Mouse (Mus musculus) forebrain, embryonic 16.5 days (tissue): ENCODE data around the gene A1bg. TPM values are rescaled to one million over a fixed set of nuclear protein-coding genes. Genes with fewer than 3 reads are reported as not detected.
A peak's percentile ranks its signal among the peaks of the same experiment; 100 is the strongest.

Experiments used
- ATAC-seq: fragments of 200-750 bp; cut with Nextera tagmentation; 2 replicates; pipeline ENCODE4 v1.8.0; 2017; ENCODE audit warnings: mild to moderate bottlenecking, moderate library complexity
- H3K27ac ChIP-seq: fragments of 300-500 bp; sonication (generic); 2 replicates; pipeline ENCODE4 v1.5.1; 2014; ENCODE audit warnings: low read length, control low read depth
- H3K27me3 ChIP-seq: fragments of 300-500 bp; sonication (generic); replicated peaks from 2 replicates; pipeline ENCODE4 v1.6.1; 2014; ENCODE audit warnings: low read length; ENCODE audit not compliant: control insufficient read depth, insufficient read depth
- H3K36me3 ChIP-seq: fragments of 300-500 bp; sonication (generic); 2 replicates; pipeline ENCODE4 v1.6.1; 2014; ENCODE audit not compliant: control insufficient read depth, insufficient read depth
- H3K4me1 ChIP-seq: fragments of 300-500 bp; sonication (generic); replicated peaks from 2 replicates; pipeline ENCODE4 v1.6.1; 2014; ENCODE audit warnings: low read length; ENCODE audit not compliant: control insufficient read depth, insufficient read depth
- H3K4me2 ChIP-seq: fragments of 300-500 bp; sonication (generic); 2 replicates; pipeline ENCODE4 v1.6.1; 2014; ENCODE audit warnings: mild to moderate bottlenecking, low read length, control low read depth
- H3K4me3 ChIP-seq: fragments of 300-500 bp; sonication (generic); replicated peaks from 2 replicates; pipeline ENCODE4 v1.5.1; 2014; ENCODE audit warnings: mild to moderate bottlenecking, low read length, control low read depth
- H3K9ac ChIP-seq: fragments of 300-500 bp; sonication (generic); replicated peaks from 2 replicates; pipeline ENCODE4 v1.6.1; 2014; ENCODE audit warnings: low read depth, low read length, control low read depth
- H3K9me3 ChIP-seq: fragments of 300-500 bp; sonication (generic); 2 replicates; pipeline ENCODE4 v1.6.1; 2016; ENCODE audit warnings: low read length; ENCODE audit not compliant: control insufficient read depth
- WGBS: fragments of 180-500 bp; shearing (Covaris S2); extraction: QIAGEN DNeasy Blood & Tissue Kit; methylation state at CpG from one replicate; pipeline ENCODE4 v1.1.7; 2014; 5-methylcytosine and 5-hydroxymethylcytosine counted together
- polyA plus RNA-seq: library from polyadenylated mRNA; unstranded; fragments of >200 nt; fragmentation: Nextera tagmentation; extraction: Ambion mirVana; gene quantifications from 2 replicates; pipeline ENCODE4 v1.2.1, GENCODE M21; 2015

A1bg gene
- not detected in 2 replicates for polyA plus RNA-seq

DNA sequence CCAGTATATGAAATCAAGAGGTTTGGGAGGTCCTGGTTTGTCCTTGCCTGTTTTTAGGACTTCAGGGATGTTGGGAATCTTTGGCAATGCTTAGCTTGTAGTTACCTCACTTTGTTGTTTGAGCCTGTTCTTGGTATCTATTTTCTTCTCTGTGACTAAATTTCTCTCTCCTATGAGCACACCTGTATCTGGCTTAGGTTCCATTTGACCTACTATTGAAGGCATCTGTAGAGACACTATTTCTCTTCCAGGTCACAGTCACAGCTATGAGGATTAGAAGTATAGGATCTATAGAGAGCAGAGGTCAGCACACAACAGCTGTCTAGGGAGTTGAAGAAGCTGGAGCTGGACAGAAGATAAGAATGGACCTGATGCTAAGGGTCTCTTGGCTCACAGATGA, at the start of gene A1bg:
Gene A1bg, minus strand, starts transcription at position 101 of the 400 bp plus-strand sequence.
- Histone ChIP-seq H3K4me3 (no peak within 1 kb of the TSS), H3K27me3 (no peaks in the 10 kb centered on the region), H3K36me3 (no peaks in the 10 kb centered on the region), H3K9me3 (no peaks in the 10 kb centered on the region), H3K4me2 (no peak within 1 kb of the TSS), H3K27ac (no peak within 1 kb of the TSS), H3K4me1 (no peaks in the 10 kb centered on the region), H3K9ac (no peak within 1 kb of the TSS)
- ATAC-seq = no peak

DNA sequence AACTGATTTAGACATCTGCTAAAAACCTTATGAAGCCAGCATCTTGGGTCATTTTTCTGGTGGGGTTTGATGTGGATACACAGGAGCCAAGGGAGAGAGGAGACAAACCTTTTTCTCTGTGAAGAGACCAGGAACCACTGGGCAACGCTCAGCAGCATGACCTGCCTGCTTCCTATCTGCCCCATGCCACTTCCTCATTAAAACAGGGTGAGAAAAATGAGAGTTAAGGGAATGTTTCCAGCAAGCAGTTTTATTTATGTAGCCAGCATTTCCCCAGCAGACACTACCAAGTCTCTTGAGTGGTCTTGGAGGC, 45.7 kb upstream of the A1bg start:
- no peak overlapping the region for H3K27ac ChIP-seq

DNA sequence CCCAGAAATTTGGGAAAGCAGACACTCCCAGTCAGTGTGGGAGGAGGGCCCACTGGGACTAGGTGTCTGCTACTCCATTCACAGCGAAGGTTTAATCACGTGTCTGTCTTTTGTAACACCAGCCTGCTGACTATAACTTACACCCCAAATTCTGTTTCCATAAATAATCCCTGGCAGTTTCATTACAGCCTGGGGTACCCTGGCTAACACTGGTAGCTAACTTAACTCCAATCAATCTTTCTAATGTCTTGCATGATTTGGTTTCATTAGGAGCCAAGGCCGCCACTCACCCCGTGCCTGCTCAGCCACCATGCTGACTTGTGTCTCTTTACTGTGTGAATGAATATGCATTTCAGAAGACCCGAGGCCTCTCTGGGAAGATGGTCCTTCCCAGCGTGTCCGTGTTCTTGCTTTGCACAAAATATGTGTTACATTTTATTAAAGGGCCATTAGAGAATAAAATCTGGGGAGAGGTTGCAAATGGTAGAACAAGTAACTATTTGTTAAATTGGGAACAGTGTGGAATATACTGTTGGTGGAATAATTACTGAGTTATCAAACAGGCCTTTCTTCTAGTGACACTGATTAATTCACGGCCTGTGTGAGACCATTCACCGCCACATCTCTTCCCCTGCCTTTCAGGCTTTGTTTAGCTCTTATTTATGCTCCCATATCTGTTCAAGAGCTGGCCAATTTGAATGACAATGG, 45.2 kb upstream of the A1bg start:
- H3K36me3 ChIP-seq = no peaks in the 10 kb centered on the region
- H3K27me3 ChIP-seq = no peaks in the 10 kb centered on the region
- H3K9ac ChIP-seq = no peak overlapping the region
- peak; percentile 95 for ATAC-seq
- no peaks in the 10 kb centered on the region for H3K9me3 ChIP-seq
- no peak overlapping the region for H3K4me3 ChIP-seq
- peaks cover 13% of the 10 kb centered on the region for H3K4me1 ChIP-seq
- peak overlapping the region; percentile 11; the same call in 1 of the 2 replicates for H3K4me2 ChIP-seq
- WGBS = 12% methylated on average over 9 of the region's 9 CpGs
- no peak overlapping the region; the same call in 1 of the 2 replicates for H3K27ac ChIP-seq

More for the DNA sequence above, 45.7 kb upstream of the A1bg start:
- Histone ChIP-seq H3K9ac (no peak overlapping the region), H3K4me2 (no peak overlapping the region; the same call in 1 of the 2 replicates), H3K4me3 (no peak overlapping the region), H3K9me3 (no peaks in the 10 kb centered on the region), H3K36me3 (no peaks in the 10 kb centered on the region), H3K27me3 (no peaks in the 10 kb centered on the region), H3K4me1 (peaks cover 13% of the 10 kb centered on the region)
- ATAC-seq = no peak
- 8% methylated on average over 1 of the region's 1 CpGs for WGBS

DNA sequence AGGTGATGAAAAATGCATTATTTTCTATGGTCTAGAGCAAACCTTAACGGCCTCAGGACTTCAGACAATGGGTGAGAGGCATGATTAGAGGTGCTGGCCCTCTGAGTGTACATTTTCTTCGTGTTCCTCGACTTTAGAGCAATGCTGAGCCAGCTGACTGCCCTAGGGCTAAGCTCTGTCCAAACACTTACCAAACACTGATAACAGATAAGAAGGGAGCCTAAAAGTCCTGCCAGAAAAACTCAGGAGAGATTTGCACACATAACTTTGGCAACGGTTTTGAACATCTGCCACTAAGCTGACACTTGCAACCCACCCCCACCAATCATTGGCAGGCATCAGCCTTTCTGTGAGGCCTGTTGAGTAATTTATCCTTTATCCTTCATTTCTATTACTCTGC, 2.9 kb upstream of the A1bg start:
- H3K4me2 ChIP-seq = no peak overlapping the region
- WGBS = 75% methylated on average over 4 of the region's 4 CpGs
- no peaks in the 10 kb centered on the region for H3K4me1 ChIP-seq
- H3K4me3 ChIP-seq = no peak overlapping the region
- no peaks in the 10 kb centered on the region for H3K27me3 ChIP-seq
- H3K27ac ChIP-seq = no peak overlapping the region
- no peak for ATAC-seq
- no peak overlapping the region for H3K9ac ChIP-seq
- H3K9me3 ChIP-seq = no peaks in the 10 kb centered on the region
- H3K36me3 ChIP-seq = no peaks in the 10 kb centered on the region

DNA sequence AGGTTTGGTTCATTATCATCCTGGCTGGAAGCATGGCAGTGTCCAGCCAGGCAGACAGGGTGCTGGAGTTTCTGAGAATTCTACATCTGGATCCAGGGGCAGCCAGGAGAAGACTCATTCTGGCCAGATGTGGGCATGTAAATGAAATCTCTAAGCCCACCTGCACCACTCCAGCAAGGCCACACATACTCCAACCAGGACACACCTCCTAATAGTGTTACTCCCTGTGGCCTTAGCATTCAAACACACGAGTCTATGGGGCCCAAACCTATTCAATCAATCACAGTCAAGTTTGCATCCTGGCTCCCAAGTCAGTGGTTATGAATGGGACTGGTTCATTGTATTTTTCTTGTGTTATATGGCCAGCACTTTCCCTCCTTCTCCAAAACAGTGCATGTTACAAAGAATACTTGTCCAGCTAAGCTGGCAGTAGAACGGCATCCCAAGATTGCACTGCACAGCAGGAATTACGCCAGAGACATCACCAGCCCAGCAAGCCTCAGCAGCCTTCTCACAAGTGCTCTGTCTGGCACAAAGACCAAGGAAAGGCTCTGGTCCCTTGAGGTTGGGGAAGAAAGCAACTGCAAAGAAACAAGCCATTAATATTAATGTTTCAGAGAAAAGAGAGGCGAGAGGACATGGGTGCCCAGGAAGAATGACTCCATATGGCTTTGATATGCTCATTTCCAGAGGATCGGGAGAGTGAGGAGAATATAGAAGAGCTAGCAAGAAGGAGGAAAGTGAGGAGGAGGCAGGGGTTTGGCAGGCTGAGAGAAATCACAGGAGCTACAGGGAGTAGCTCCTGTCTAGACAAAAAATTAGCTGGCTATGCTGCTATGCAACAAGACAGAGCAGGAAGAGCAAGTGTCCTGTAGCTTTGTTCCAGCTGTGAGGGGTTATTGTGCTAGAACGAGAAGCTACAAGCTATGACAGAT, 18.8 kb downstream of the A1bg start:
- ATAC-seq = peak; percentile 31; the same call in 1 of the 2 replicates
- Histone ChIP-seq H3K9me3 (no peaks in the 10 kb centered on the region), H3K4me2 (no peak overlapping the region), H3K36me3 (no peaks in the 10 kb centered on the region), H3K9ac (no peak overlapping the region), H3K27ac (no peak overlapping the region), H3K27me3 (no peaks in the 10 kb centered on the region), H3K4me1 (0 out of 2 replicates have a peak, but pooled peaks cover 2% of the 10 kb centered on the region), H3K4me3 (no peak overlapping the region)
- WGBS = 40% methylated on average over 6 of the region's 6 CpGs

DNA sequence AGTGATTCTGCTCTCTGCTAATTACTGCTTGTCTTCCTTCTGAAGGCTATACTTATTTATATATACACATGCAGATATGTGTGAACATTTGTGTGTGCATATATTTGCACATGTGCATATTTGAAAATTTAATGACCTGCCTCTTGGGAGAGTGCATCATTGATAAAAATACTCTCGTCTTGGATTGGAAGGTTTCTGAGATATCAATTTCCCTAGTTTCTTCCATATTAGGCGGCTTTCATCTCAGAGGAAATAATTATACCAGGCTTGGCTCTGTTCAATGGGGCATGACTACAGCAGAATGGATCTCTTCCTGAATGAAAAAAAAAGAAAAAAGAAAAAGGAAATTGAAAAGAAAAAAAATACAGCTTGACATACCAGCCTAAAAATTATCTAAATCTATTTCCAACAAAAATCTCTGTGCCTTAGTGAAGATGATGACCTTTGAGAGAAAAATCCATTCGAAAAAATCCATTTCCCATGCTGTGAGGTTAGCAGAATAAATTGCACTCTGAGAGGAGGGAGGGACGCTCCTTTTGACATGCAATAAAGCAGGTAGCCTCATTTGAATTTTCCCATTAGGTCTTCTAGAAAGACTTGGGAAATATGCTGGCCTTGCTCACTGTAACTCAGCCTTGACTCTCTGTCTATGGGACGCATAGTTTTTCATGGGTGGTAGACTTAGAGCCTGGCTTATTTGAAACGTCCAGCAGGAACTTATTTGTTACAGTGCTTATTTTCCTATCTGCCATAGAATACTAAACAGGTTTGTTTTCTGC, 24.4 kb downstream of the A1bg start:
- WGBS = 44% methylated on average over 6 of the region's 6 CpGs

DNA sequence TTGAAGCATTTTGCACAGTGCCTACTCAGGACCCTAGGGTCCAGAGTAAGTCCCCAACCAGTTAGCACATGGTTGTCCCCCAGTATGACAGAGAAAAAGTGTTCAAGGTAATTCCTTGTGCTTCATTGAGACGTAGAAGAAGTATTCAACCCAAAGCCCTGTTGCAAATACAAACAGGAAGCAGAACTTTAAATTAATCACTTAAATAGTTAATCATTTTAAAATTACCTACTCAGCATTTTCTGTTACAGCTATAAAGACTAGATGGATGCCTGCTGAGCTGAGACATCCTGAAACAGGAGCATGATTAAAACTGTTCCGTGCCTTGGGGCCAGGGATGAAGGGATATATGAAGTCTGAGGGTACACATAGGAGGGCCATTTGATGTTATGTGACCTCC, 26.8 kb downstream of the A1bg start:
- no peak overlapping the region for H3K9ac ChIP-seq
- WGBS = 90% methylated on average over 2 of the region's 2 CpGs
- H3K4me3 ChIP-seq = no peak overlapping the region
- ATAC-seq = no peak
- H3K4me2 ChIP-seq = no peak overlapping the region
- H3K27ac ChIP-seq = no peak overlapping the region
- H3K9me3 ChIP-seq = no peaks in the 10 kb centered on the region
- H3K36me3 ChIP-seq = no peaks in the 10 kb centered on the region
- H3K4me1 ChIP-seq = peaks cover 4% of the 10 kb centered on the region
- no peaks in the 10 kb centered on the region for H3K27me3 ChIP-seq

More for the DNA sequence above, 24.4 kb downstream of the A1bg start:
- Histone ChIP-seq H3K9ac (no peak overlapping the region), H3K36me3 (no peaks in the 10 kb centered on the region), H3K27me3 (no peaks in the 10 kb centered on the region), H3K4me1 (peaks cover 4% of the 10 kb centered on the region), H3K4me2 (no peak overlapping the region), H3K27ac (no peak overlapping the region), H3K9me3 (no peaks in the 10 kb centered on the region), H3K4me3 (no peak overlapping the region)
- peak; percentile 69 for ATAC-seq

DNA sequence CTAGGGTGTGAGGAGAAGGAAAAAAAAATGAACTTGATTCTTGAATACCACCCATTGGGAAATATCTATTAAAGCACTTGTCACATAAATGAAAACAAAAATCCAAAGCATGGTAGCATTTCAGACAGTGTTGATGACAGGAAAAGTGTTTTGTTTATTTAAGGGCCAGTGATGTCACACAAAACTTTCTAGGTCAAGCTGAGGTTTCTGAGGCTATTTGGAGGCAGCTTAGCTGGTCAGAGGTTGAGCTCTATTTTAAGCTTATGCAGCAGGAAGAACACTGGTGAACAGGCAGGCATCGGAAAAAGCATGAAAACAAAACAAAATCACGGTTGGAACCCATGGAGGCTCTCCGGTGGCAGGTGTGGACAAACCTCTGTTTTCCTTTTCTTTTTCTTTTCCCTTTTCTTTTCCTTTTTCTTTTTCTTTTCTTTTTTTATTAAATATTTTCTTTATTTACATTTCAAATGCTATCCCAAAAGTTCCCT, 29.8 kb downstream of the A1bg start:
- Histone ChIP-seq H3K9me3 (no peaks in the 10 kb centered on the region), H3K9ac (no peak overlapping the region), H3K4me1 (no peaks in the 10 kb centered on the region), H3K27ac (no peak overlapping the region), H3K4me2 (no peak overlapping the region), H3K4me3 (no peak overlapping the region), H3K36me3 (no peaks in the 10 kb centered on the region), H3K27me3 (no peaks in the 10 kb centered on the region)
- ATAC-seq = no peak
- 80% methylated on average over 3 of the region's 3 CpGs for WGBS

DNA sequence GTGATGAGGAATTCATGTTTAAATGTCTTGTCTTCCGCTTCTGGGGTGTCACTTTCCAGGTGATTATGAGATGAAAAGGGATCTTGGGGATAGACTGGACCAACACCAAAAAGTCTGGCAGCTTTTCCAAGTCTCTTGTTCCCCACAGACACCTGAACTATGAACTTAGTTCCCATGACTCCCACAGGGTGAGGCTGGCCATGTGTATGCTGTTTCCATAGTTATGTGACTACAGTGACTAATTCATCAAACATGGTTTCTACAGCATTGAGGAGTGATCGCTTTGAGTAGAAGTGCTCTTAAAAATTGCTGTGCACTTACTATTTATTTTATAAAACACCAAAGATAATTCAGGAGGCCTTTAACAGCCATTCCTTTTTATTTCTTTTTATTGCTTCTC, 34.1 kb downstream of the A1bg start:
- Histone ChIP-seq H3K9ac (no peak overlapping the region), H3K9me3 (no peaks in the 10 kb centered on the region), H3K4me2 (no peak overlapping the region), H3K4me3 (no peak overlapping the region), H3K36me3 (no peaks in the 10 kb centered on the region), H3K4me1 (no peaks in the 10 kb centered on the region), H3K27me3 (no peaks in the 10 kb centered on the region), H3K27ac (no peak overlapping the region)
- no peak for ATAC-seq
- WGBS = 94% methylated on average over 2 of the region's 2 CpGs
